Mouse (Mus musculus): ENCODE results near the gene March2. TPM values are rescaled to one million over a fixed set of nuclear protein-coding genes. Genes with fewer than 3 reads are reported as not detected.

The March2 gene
- polyA plus RNA-seq, 1 experiment from 2014 or later: 73.0 TPM

DNA sequence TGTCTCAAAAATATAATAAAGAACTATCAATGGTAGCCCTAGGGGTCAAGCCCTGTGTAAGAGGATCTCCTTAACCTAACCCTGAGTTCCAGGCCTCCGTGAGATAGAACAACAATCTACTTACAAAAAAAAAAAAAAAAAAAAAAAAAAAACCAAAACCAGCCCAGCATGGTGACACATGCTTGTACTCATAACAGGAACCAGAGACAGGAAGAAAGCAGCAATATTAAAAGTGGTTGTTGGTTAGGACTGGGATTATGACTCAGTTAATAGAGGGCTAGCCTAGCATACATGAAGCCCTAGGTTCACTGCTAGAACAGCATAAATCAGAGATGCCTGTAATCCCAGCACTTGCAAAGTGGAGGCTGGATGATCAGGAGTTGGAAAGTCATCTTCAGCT is 16.3 kb downstream of the March2 start:
- no peak overlapping the region for H3K4me3 ChIP-seq (replicated peaks; ENCODE audit: low read length)
- H3K4me2 ChIP-seq (ENCODE audit: low read length): no peak overlapping the region
- H3K27ac ChIP-seq (ENCODE audit: low read length): no peak overlapping the region
- no peak for ATAC-seq
- H3K36me3 ChIP-seq (ENCODE audit: control insufficient read depth, insufficient read depth): peaks cover 4% of the 10 kb centered on the region; the same call in 1 of the 2 replicates
- 76% methylated on average over 1 of the region's 1 CpGs for WGBS
- no peak overlapping the region for H3K9ac ChIP-seq (replicated peaks; ENCODE audit: low read depth, low read length)
- no peaks in the 10 kb centered on the region for H3K4me1 ChIP-seq (replicated peaks; ENCODE audit: control insufficient read depth, insufficient read depth, low read length)
- no peaks in the 10 kb centered on the region for H3K9me3 ChIP-seq (ENCODE audit: control insufficient read depth, low read length)
- no peaks in the 10 kb centered on the region for H3K27me3 ChIP-seq (replicated peaks; ENCODE audit: control insufficient read depth, insufficient read depth, low read length)

GRCm38 (mm10) chr17:33695471-33695870 is 23.0 kb downstream of the March2 start:
- H3K4me2 ChIP-seq (ENCODE audit: low read length): no peak overlapping the region
- WGBS: 90% methylated on average over 1 of the region's 1 CpGs

GRCm38 (mm10) chr17:33686760-33687159 is 31.7 kb downstream of the March2 start, which contains the start of gene Hnrnpm:
TSS of gene Hnrnpm (minus strand) at chr17:33686860.
- H3K9me3 ChIP-seq (ENCODE audit: control insufficient read depth, low read length): no peaks in the 10 kb centered on the region
- WGBS: 97% methylated on average over 1 of the region's 1 CpGs
- no peak for ATAC-seq
- H3K27me3 ChIP-seq (replicated peaks; ENCODE audit: control insufficient read depth, insufficient read depth, low read length): no peaks in the 10 kb centered on the region
- peaks cover 28% of the 10 kb centered on the region for H3K4me1 ChIP-seq (replicated peaks; ENCODE audit: control insufficient read depth, insufficient read depth, low read length)
- peak within 1 kb of the TSS; percentile 95 for H3K4me3 ChIP-seq (replicated peaks; ENCODE audit: low read length)
- peak within 1 kb of the TSS; percentile 65 for H3K4me2 ChIP-seq (ENCODE audit: low read length)
- no peaks in the 10 kb centered on the region for H3K36me3 ChIP-seq (ENCODE audit: control insufficient read depth, insufficient read depth)
- H3K9ac ChIP-seq (replicated peaks; ENCODE audit: low read depth, low read length): peak within 1 kb of the TSS; percentile 98; the same call in 1 of the 2 replicates
- peak within 1 kb of the TSS; percentile 98 for H3K27ac ChIP-seq (ENCODE audit: low read length)

More at GRCm38 (mm10) chr17:33695471-33695870, 23.0 kb downstream of the March2 start:
- H3K9ac ChIP-seq (replicated peaks; ENCODE audit: low read depth, low read length): no peak overlapping the region
- no peaks in the 10 kb centered on the region for H3K27me3 ChIP-seq (replicated peaks; ENCODE audit: control insufficient read depth, insufficient read depth, low read length)
- no peak overlapping the region for H3K4me3 ChIP-seq (replicated peaks; ENCODE audit: low read length)
- no peak overlapping the region for H3K27ac ChIP-seq (ENCODE audit: low read length)
- H3K36me3 ChIP-seq (ENCODE audit: control insufficient read depth, insufficient read depth): no peaks in the 10 kb centered on the region
- no peaks in the 10 kb centered on the region for H3K9me3 ChIP-seq (ENCODE audit: control insufficient read depth, low read length)
- no peaks in the 10 kb centered on the region for H3K4me1 ChIP-seq (replicated peaks; ENCODE audit: control insufficient read depth, insufficient read depth, low read length)
- ATAC-seq: no peak

DNA sequence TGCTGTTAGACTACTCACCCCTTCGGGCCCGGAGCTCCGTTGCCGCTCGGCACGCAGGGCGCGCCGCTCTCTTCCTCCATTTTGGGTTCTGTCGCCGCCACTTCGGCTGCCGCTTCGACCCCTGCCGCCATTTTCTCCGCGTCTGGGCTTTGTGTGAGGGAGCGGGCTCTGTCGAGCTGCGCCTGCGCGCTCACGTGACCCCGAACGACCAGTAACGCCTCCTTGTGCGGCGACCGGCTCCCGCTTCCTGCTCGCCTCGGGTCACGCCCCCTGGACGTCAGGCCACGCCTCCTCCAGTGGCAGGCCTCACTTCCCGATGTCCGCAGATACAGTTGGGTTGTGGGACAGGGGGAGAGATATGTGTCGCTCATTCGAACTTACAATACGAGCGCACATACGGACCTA is 33.2 kb downstream of the March2 start:
- Histone ChIP-seq H3K4me1 (replicated peaks; ENCODE audit: control insufficient read depth, insufficient read depth, low read length) (peaks cover 31% of the 10 kb centered on the region), H3K4me3 (replicated peaks; ENCODE audit: low read length) (peak overlapping the region; percentile 95), H3K4me2 (ENCODE audit: low read length) (peak overlapping the region; percentile 65), H3K27ac (ENCODE audit: low read length) (peak overlapping the region; percentile 98), H3K9ac (replicated peaks; ENCODE audit: low read depth, low read length) (peak overlapping the region; percentile 98), H3K27me3 (replicated peaks; ENCODE audit: control insufficient read depth, insufficient read depth, low read length) (no peaks in the 10 kb centered on the region), H3K9me3 (ENCODE audit: control insufficient read depth, low read length) (no peaks in the 10 kb centered on the region), H3K36me3 (ENCODE audit: control insufficient read depth, insufficient read depth) (no peaks in the 10 kb centered on the region)
- under 1% methylated on average over 42 of the region's 42 CpGs for WGBS
- peak; percentile 98 for ATAC-seq

GRCm38 (mm10) chr17:33684671-33685231 is 33.7 kb downstream of the March2 start:
- H3K4me1 ChIP-seq (replicated peaks; ENCODE audit: control insufficient read depth, insufficient read depth, low read length): peaks cover 31% of the 10 kb centered on the region
- H3K9me3 ChIP-seq (ENCODE audit: control insufficient read depth, low read length): no peaks in the 10 kb centered on the region
- peak; percentile 87 for ATAC-seq
- no peaks in the 10 kb centered on the region for H3K27me3 ChIP-seq (replicated peaks; ENCODE audit: control insufficient read depth, insufficient read depth, low read length)
- peak overlapping the region; percentile 95 for H3K4me3 ChIP-seq (replicated peaks; ENCODE audit: low read length)
- no peaks in the 10 kb centered on the region for H3K36me3 ChIP-seq (ENCODE audit: control insufficient read depth, insufficient read depth)
- under 1% methylated on average over 44 of the region's 44 CpGs for WGBS
- peak overlapping the region; percentile 98 for H3K9ac ChIP-seq (replicated peaks; ENCODE audit: low read depth, low read length)
- H3K27ac ChIP-seq (ENCODE audit: low read length): peak overlapping the region; percentile 98
- H3K4me2 ChIP-seq (ENCODE audit: low read length): peak overlapping the region; percentile 58

- H3K4me1 ChIP-seq (replicated peaks; ENCODE audit: control insufficient read depth, insufficient read depth, low read length): peaks cover 31% of the 10 kb centered on the region
- no peak overlapping the region for H3K9ac ChIP-seq (replicated peaks; ENCODE audit: low read depth, low read length)
- H3K27ac ChIP-seq (ENCODE audit: low read length): no peak overlapping the region
- no peaks in the 10 kb centered on the region for H3K27me3 ChIP-seq (replicated peaks; ENCODE audit: control insufficient read depth, insufficient read depth, low read length)
- no peaks in the 10 kb centered on the region for H3K9me3 ChIP-seq (ENCODE audit: control insufficient read depth, low read length)
- peak overlapping the region; percentile 14; the same call in 1 of the 2 replicates for H3K4me2 ChIP-seq (ENCODE audit: low read length)
- no peak for ATAC-seq
- peaks cover 4% of the 10 kb centered on the region; the same call in 1 of the 2 replicates for H3K36me3 ChIP-seq (ENCODE audit: control insufficient read depth, insufficient read depth)
- no peak overlapping the region for H3K4me3 ChIP-seq (replicated peaks; ENCODE audit: low read length)
Measured at GRCm38 (mm10) chr17:33681767-33682166, 36.7 kb downstream of the March2 start.

DNA sequence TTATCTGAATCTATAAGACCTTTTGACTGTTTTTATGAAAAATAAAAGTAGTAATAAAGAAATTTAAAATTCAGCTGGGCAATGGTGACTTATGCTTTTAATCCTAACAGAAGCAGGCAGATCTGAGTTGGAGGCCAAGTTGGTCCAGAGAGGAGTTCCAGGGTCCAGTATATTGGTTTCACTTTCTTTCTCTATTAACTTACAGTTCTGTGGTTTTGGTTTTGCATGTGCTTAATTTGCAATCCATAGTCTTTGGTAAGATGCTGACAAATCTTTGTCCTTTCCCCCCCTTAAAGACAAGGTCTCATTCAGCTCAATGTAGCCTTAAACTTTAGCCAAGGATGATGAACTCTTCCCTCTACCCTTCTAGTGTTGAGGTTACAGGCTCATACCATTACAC is 39.7 kb downstream of the March2 start:
- Histone ChIP-seq H3K4me1 (replicated peaks; ENCODE audit: control insufficient read depth, insufficient read depth, low read length) (peaks cover 23% of the 10 kb centered on the region), H3K4me2 (ENCODE audit: low read length) (no peak overlapping the region), H3K4me3 (replicated peaks; ENCODE audit: low read length) (no peak overlapping the region), H3K27ac (ENCODE audit: low read length) (no peak overlapping the region), H3K27me3 (replicated peaks; ENCODE audit: control insufficient read depth, insufficient read depth, low read length) (no peaks in the 10 kb centered on the region), H3K9me3 (ENCODE audit: control insufficient read depth, low read length) (no peaks in the 10 kb centered on the region), H3K9ac (replicated peaks; ENCODE audit: low read depth, low read length) (no peak overlapping the region), H3K36me3 (ENCODE audit: control insufficient read depth, insufficient read depth) (peaks cover 11% of the 10 kb centered on the region; the same call in 1 of the 2 replicates)
- no peak for ATAC-seq

- no peak for ATAC-seq
- H3K4me2 ChIP-seq (ENCODE audit: low read length): no peak overlapping the region
- no peaks in the 10 kb centered on the region for H3K9me3 ChIP-seq (ENCODE audit: control insufficient read depth, low read length)
- H3K4me3 ChIP-seq (replicated peaks; ENCODE audit: low read length): no peak overlapping the region
- H3K27me3 ChIP-seq (replicated peaks; ENCODE audit: control insufficient read depth, insufficient read depth, low read length): no peaks in the 10 kb centered on the region
- H3K27ac ChIP-seq (ENCODE audit: low read length): no peak overlapping the region
- H3K9ac ChIP-seq (replicated peaks; ENCODE audit: low read depth, low read length): no peak overlapping the region
- peaks cover 7% of the 10 kb centered on the region; the same call in 1 of the 2 replicates for H3K4me1 ChIP-seq (replicated peaks; ENCODE audit: control insufficient read depth, insufficient read depth, low read length)
- H3K36me3 ChIP-seq (ENCODE audit: control insufficient read depth, insufficient read depth): peaks cover 14% of the 10 kb centered on the region; the same call in 1 of the 2 replicates
- 84% methylated on average over 2 of the region's 2 CpGs for WGBS
Measured at GRCm38 (mm10) chr17:33676086-33676485, 42.4 kb downstream of the March2 start.

DNA sequence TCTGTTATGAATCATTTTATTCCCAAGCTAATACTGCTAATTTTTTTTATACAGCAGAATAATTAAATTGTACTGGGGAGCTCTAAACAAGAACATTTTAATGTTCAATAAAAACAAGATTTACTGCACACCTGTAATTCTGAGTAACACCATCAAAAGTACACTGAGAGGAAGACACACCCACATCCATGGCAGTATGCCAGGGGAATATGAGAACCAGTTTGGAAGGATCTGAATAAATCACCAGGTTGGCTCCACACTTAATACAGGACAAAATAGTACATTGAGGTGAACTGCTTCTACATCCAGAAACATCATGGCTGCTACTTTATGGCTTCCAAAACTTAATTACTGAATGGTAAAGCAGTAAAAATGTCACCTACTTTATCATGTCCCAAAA is 43.0 kb downstream of the March2 start:
- no peak for ATAC-seq
- Histone ChIP-seq H3K4me2 (ENCODE audit: low read length) (no peak overlapping the region), H3K4me1 (replicated peaks; ENCODE audit: control insufficient read depth, insufficient read depth, low read length) (peaks cover 9% of the 10 kb centered on the region), H3K9ac (replicated peaks; ENCODE audit: low read depth, low read length) (no peak overlapping the region), H3K36me3 (ENCODE audit: control insufficient read depth, insufficient read depth) (peaks cover 14% of the 10 kb centered on the region; the same call in 1 of the 2 replicates), H3K9me3 (ENCODE audit: control insufficient read depth, low read length) (no peaks in the 10 kb centered on the region), H3K27ac (ENCODE audit: low read length) (no peak overlapping the region), H3K4me3 (replicated peaks; ENCODE audit: low read length) (no peak overlapping the region), H3K27me3 (replicated peaks; ENCODE audit: control insufficient read depth, insufficient read depth, low read length) (no peaks in the 10 kb centered on the region)

Measured in forebrain, embryonic 16.5 days (tissue).